Mouse (Mus musculus): ENCODE results near the gene Bpi. TPM values are rescaled to one million over a fixed set of nuclear protein-coding genes. Genes with fewer than 3 reads are reported as not detected.

Bpi gene
- polyA plus RNA-seq, 1 experiment from 2014 or later: not detected

DNA sequence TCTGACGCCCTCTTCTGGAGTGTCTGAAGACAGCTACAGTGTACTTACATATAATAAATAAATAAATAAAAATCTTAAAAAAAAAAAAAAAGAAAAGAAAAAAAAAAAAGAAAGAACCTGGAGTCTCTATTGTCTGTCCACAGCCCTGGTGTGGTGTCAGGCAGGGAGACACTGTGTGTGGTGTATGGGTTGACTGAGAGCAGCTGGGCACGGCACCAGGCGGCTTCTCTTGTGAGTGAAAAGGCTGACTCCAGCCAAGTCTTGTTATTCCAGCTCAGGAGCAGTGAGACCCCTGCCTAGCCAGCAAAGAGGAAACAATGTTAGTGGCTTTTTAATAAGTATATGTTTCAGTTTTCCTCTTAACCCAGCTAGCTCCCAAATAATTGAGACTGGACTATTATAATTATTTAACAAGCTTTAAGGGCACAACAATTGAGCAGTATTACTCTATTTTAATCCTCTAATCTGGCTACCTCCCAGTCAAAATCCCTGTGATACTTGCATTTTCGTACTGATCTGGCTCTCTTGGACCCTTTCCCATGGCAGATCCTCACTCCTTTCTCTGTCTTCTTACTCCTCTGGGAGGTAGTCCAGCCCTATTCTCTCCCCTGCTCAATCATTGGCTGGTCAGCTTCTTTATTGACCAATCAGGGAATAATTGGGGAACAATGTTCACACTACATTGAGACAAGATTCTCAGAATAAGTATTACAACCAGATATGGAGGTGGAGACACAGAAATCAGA lies 12.6 kb upstream of the Bpi start:
- H3K27me3 ChIP-seq: no peaks in the 10 kb centered on the region
- 0 out of 2 replicates have a peak, but pooled peaks cover 7% of the 10 kb centered on the region for H3K4me1 ChIP-seq (replicated peaks)
- no peak overlapping the region for H3K27ac ChIP-seq (replicated peaks)
- no peak overlapping the region for H3K9ac ChIP-seq
- 56% methylated on average over 4 of the region's 4 CpGs for WGBS
- no peaks in the 10 kb centered on the region for H3K36me3 ChIP-seq
- H3K4me3 ChIP-seq: no peak overlapping the region
- no peak overlapping the region for H3K4me2 ChIP-seq
- no peak for ATAC-seq (ENCODE audit: low FRiP score, low read depth)
- H3K9me3 ChIP-seq: no peaks in the 10 kb centered on the region

GRCm38 (mm10) chr2:158247852-158248251 lies 10.0 kb upstream of the Bpi start:
- no peak for ATAC-seq (ENCODE audit: low FRiP score, low read depth)
- H3K36me3 ChIP-seq: no peaks in the 10 kb centered on the region
- no peaks in the 10 kb centered on the region for H3K27me3 ChIP-seq
- 81% methylated on average over 6 of the region's 6 CpGs for WGBS
- 0 out of 2 replicates have a peak, but pooled peaks cover 7% of the 10 kb centered on the region for H3K4me1 ChIP-seq (replicated peaks)
- H3K27ac ChIP-seq (replicated peaks): no peak overlapping the region
- H3K4me2 ChIP-seq: no peak overlapping the region
- H3K4me3 ChIP-seq: no peak overlapping the region
- H3K9ac ChIP-seq: no peak overlapping the region
- no peaks in the 10 kb centered on the region for H3K9me3 ChIP-seq

DNA sequence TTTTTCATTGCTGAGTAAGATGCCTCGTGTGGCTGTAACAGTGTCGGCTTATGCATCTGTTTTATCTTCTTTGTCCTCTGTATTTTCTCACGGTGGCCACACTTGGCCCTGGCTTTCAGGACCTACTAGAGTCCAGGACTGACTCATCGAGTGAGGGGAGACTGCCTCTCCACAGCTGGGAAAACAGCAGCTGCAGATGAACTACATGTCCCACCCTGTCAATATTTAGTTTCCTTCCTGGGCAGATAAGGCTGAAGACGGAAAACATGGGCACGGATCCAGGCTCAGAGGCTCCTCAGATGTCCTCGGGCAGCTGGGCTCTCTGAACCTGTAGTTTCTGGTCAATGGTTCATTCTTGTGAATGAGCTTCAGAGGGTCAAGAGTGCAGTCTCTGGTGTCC lies 9.6 kb upstream of the Bpi start:
- Histone ChIP-seq H3K36me3 (no peaks in the 10 kb centered on the region), H3K4me1 (replicated peaks) (0 out of 2 replicates have a peak, but pooled peaks cover 5% of the 10 kb centered on the region), H3K9me3 (no peaks in the 10 kb centered on the region), H3K4me3 (no peak overlapping the region), H3K27me3 (no peaks in the 10 kb centered on the region), H3K4me2 (no peak overlapping the region), H3K27ac (replicated peaks) (no peak overlapping the region), H3K9ac (no peak overlapping the region)
- ATAC-seq (ENCODE audit: low FRiP score, low read depth): no peak
- WGBS: 80% methylated on average over 7 of the region's 7 CpGs

DNA sequence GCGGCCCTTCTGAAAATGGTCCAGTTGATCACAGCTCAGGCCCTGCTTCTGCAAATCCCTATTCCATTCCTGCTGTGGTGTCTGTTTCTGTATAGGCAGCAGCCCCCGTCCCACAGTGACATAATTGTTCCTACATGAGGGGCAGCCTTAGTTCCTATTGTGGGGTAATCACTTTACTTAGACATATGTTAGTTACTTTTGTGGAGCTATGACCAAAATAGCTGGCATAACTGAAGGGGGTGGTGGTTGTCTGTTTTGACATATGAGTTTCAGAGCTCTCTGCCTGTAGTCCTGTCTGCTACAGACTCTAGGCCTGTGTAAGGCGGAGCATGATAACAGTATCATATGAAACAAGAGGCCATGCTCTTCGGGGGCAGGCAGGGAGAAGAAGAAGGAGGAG lies 7.3 kb upstream of the Bpi start:
- no peaks in the 10 kb centered on the region for H3K36me3 ChIP-seq
- no peak overlapping the region for H3K27ac ChIP-seq (replicated peaks)
- H3K4me3 ChIP-seq: no peak overlapping the region
- H3K4me1 ChIP-seq (replicated peaks): no peaks in the 10 kb centered on the region
- no peak overlapping the region for H3K9ac ChIP-seq
- H3K4me2 ChIP-seq: no peak overlapping the region
- no peak for ATAC-seq (ENCODE audit: low FRiP score, low read depth)
- H3K27me3 ChIP-seq: no peaks in the 10 kb centered on the region
- no peaks in the 10 kb centered on the region for H3K9me3 ChIP-seq
- WGBS: 86% methylated on average over 4 of the region's 4 CpGs

DNA sequence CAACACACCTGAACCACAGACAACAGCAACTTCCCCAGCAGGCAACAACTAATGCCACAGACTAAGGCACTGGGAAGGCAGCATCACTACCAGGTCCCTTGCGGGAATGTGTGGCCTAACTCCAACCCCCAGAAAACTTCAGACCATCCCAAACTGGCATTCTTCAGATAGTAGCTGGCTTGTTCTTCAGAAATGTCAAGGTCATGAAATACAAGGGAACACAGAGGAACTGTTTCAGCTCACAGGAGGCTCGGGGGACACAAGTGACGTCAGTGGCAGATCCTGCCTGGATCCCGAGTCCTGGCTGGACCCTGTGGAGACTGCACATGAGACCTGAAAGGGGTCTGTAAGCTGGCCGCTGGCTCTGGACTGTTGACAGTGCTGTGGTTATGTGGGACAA lies 4.1 kb upstream of the Bpi start:
- Histone ChIP-seq H3K9me3 (no peaks in the 10 kb centered on the region), H3K27ac (replicated peaks) (no peak overlapping the region), H3K36me3 (no peaks in the 10 kb centered on the region), H3K27me3 (no peaks in the 10 kb centered on the region), H3K4me1 (replicated peaks) (0 out of 2 replicates have a peak, but pooled peaks cover 3% of the 10 kb centered on the region), H3K9ac (no peak overlapping the region), H3K4me3 (no peak overlapping the region), H3K4me2 (no peak overlapping the region)
- WGBS: 76% methylated on average over 5 of the region's 5 CpGs
- ATAC-seq (ENCODE audit: low FRiP score, low read depth): no peak

DNA sequence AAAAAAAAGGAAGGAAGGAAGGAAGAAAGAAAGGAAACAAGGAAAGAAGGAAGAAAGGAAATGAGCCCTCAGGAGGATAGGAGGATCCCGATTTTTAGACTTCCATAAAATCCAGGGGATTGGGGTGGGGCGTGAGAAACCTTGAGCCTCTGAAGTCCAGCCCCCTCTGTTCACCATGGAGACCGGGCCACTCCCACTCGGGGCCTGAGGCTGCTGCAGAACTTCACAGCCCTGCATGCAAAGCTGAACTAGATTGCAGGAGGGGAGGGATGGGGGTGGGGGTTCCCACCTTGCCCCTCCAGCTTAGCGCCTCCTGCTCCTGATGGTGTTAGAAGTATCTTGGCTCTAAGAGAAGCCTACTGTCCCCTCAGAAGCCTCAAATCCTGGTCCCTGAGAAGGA lies 1.0 kb upstream of the Bpi start:
- Histone ChIP-seq H3K9ac (no peak overlapping the region), H3K4me3 (no peak overlapping the region), H3K27ac (replicated peaks) (no peak overlapping the region), H3K36me3 (no peaks in the 10 kb centered on the region), H3K9me3 (no peaks in the 10 kb centered on the region), H3K4me1 (replicated peaks) (0 out of 2 replicates have a peak, but pooled peaks cover 3% of the 10 kb centered on the region), H3K27me3 (no peaks in the 10 kb centered on the region), H3K4me2 (no peak overlapping the region)
- no peak for ATAC-seq (ENCODE audit: low FRiP score, low read depth)
- WGBS: 16% methylated on average over 5 of the region's 5 CpGs

GRCm38 (mm10) chr2:158258781-158259180 lies 887 bp downstream of the Bpi start:
- ATAC-seq (ENCODE audit: low FRiP score, low read depth): peak; percentile 34; the same call in 1 of the 2 replicates
- Histone ChIP-seq H3K4me1 (replicated peaks) (0 out of 2 replicates have a peak, but pooled peaks cover 3% of the 10 kb centered on the region), H3K9me3 (no peaks in the 10 kb centered on the region), H3K36me3 (no peaks in the 10 kb centered on the region), H3K27ac (replicated peaks) (no peak overlapping the region), H3K4me2 (no peak overlapping the region), H3K4me3 (no peak overlapping the region), H3K9ac (no peak overlapping the region), H3K27me3 (no peaks in the 10 kb centered on the region)
- 16% methylated on average over 12 of the region's 12 CpGs for WGBS

GRCm38 (mm10) chr2:158259498-158259897 lies 1.6 kb downstream of the Bpi start:
- 58% methylated on average over 8 of the region's 8 CpGs for WGBS
- H3K4me1 ChIP-seq (replicated peaks): 0 out of 2 replicates have a peak, but pooled peaks cover 3% of the 10 kb centered on the region
- H3K9ac ChIP-seq: no peak overlapping the region
- no peaks in the 10 kb centered on the region for H3K9me3 ChIP-seq
- no peaks in the 10 kb centered on the region for H3K27me3 ChIP-seq
- H3K4me2 ChIP-seq: no peak overlapping the region
- no peak overlapping the region for H3K4me3 ChIP-seq
- no peaks in the 10 kb centered on the region for H3K36me3 ChIP-seq
- no peak overlapping the region for H3K27ac ChIP-seq (replicated peaks)
- no peak for ATAC-seq (ENCODE audit: low FRiP score, low read depth)

DNA sequence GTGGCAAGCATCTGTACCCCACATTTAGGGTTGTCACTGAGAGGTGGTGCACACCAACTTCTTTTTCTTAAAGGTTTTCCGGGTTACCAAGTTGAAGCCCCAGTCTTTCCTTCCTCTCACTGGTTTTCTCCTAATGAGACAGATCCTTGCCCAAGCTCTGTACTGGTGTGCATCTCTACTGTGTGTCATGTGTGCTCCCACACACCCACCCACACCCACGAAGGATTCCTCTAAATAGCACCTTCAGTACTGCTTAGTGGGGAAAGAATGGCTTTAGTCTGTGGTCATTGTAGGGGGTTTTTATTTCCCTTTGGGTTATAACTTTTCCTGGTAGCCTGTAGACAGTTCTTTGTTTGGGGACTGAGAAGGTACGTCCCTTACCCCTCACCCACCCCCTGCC lies 7.0 kb downstream of the Bpi start:
- no peaks in the 10 kb centered on the region for H3K9me3 ChIP-seq
- no peak overlapping the region for H3K4me2 ChIP-seq
- ATAC-seq (ENCODE audit: low FRiP score, low read depth): no peak
- 81% methylated on average over 3 of the region's 3 CpGs for WGBS
- H3K36me3 ChIP-seq: no peaks in the 10 kb centered on the region
- no peak overlapping the region for H3K4me3 ChIP-seq
- H3K9ac ChIP-seq: no peak overlapping the region
- no peak overlapping the region for H3K27ac ChIP-seq (replicated peaks)
- H3K4me1 ChIP-seq (replicated peaks): no peaks in the 10 kb centered on the region
- no peaks in the 10 kb centered on the region for H3K27me3 ChIP-seq

GRCm38 (mm10) chr2:158270017-158270416 lies 12.1 kb downstream of the Bpi start:
- Histone ChIP-seq H3K9ac (no peak overlapping the region), H3K36me3 (no peaks in the 10 kb centered on the region), H3K4me2 (no peak overlapping the region), H3K9me3 (no peaks in the 10 kb centered on the region), H3K4me1 (replicated peaks) (no peaks in the 10 kb centered on the region), H3K27ac (replicated peaks) (no peak overlapping the region), H3K27me3 (no peaks in the 10 kb centered on the region), H3K4me3 (no peak overlapping the region)
- 81% methylated on average over 8 of the region's 8 CpGs for WGBS
- no peak for ATAC-seq (ENCODE audit: low FRiP score, low read depth)

GRCm38 (mm10) chr2:158273646-158274045 lies 15.8 kb downstream of the Bpi start:
- no peak overlapping the region for H3K27ac ChIP-seq (replicated peaks)
- no peaks in the 10 kb centered on the region for H3K4me1 ChIP-seq (replicated peaks)
- H3K36me3 ChIP-seq: no peaks in the 10 kb centered on the region
- H3K4me2 ChIP-seq: no peak overlapping the region
- no peak for ATAC-seq (ENCODE audit: low FRiP score, low read depth)
- H3K4me3 ChIP-seq: no peak overlapping the region
- 24% methylated on average over 2 of the region's 2 CpGs for WGBS
- H3K9me3 ChIP-seq: no peaks in the 10 kb centered on the region
- H3K27me3 ChIP-seq: no peaks in the 10 kb centered on the region
- H3K9ac ChIP-seq: no peak overlapping the region

DNA sequence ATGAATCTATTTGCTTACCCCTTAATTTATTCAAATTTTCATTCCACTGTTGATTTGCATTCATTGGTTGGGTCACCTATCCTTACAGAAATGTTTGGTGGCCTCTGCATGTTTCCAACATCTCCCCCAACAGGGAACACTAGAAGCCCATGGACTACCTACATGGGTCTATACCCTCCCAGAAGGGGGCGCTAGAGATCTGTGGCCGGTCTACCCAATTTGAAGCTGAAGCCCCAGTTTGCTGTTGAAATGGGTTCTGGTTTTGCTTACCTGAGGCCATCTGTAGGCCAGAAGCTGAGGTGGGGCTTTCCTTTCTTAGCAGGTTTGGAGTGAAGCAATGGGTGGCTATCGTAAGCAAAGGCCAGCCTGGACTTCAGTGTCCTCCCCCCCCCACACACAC lies 17.5 kb downstream of the Bpi start:
- Histone ChIP-seq H3K9ac (no peak overlapping the region), H3K4me2 (no peak overlapping the region), H3K36me3 (no peaks in the 10 kb centered on the region), H3K4me1 (replicated peaks) (no peaks in the 10 kb centered on the region), H3K27me3 (no peaks in the 10 kb centered on the region), H3K4me3 (no peak overlapping the region), H3K9me3 (no peaks in the 10 kb centered on the region), H3K27ac (replicated peaks) (no peak overlapping the region)
- 89% methylated on average over 3 of the region's 3 CpGs for WGBS
- ATAC-seq (ENCODE audit: low FRiP score, low read depth): no peak

GRCm38 (mm10) chr2:158275811-158276210 lies 17.9 kb downstream of the Bpi start:
- Histone ChIP-seq H3K27me3 (no peaks in the 10 kb centered on the region), H3K27ac (replicated peaks) (no peak overlapping the region), H3K4me2 (no peak overlapping the region), H3K36me3 (no peaks in the 10 kb centered on the region), H3K9me3 (no peaks in the 10 kb centered on the region), H3K4me1 (replicated peaks) (no peaks in the 10 kb centered on the region), H3K9ac (no peak overlapping the region), H3K4me3 (no peak overlapping the region)
- no peak for ATAC-seq (ENCODE audit: low FRiP score, low read depth)
- WGBS: 72% methylated on average over 4 of the region's 4 CpGs

Data from hindbrain, embryonic 15.5 days (tissue).